ENCODE assay signal across 8 mouse cellular contexts in genomic region chr8:70868559-70869198, GRCm38 (mm10). TPM values are rescaled to one million over a fixed set of nuclear protein-coding genes. Genes with fewer than 3 reads are reported as not detected.
DNase-seq lines count a peak whose midpoint lies in the region; ATAC-seq and TF ChIP-seq lines count a peak whose summit lies in the region.

No protein-coding gene starts in this region.

- H3K27ac ChIP-seq in CH12.LX (ENCODE audit: insufficient read depth, low read depth): no peak overlapping the region
- H3K27ac ChIP-seq in forebrain, embryonic 15.5 days (replicated peaks): peak overlapping the region; percentile 67

- H3K4me2 ChIP-seq in CH12.LX (ENCODE audit: insufficient read depth, low read depth, poor library complexity, severe bottlenecking): no peak overlapping the region
- peak overlapping the region; percentile 19 for H3K4me2 ChIP-seq in forebrain, embryonic 15.5 days (replicated peaks)

- dilution Hi-C loops in CH12.LX (cut with MboI; ENCODE audit: extremely low pct_ligation_motif_present, extremely low pct_unique_long_range_greater_than_20kb, low sequenced_read_pairs): no loop called here

- in situ Hi-C loops in CH12.LX (cut with MboI; ENCODE audit: low pct_ligation_motif_present, low pct_unique_long_range_greater_than_20kb, low sequenced_read_pairs): no loop called here

- TF ChIP-seq POLR2A in CH12.LX (IDR thresholded peaks at IDR 0.05; ENCODE audit: low read depth, low read length): no peak

- no peak for TF ChIP-seq RAD21 in CH12.LX (IDR thresholded peaks at IDR 0.05; ENCODE audit: low read depth, low read length)

- peak in 1 of 2 experiments; percentile 29; a peak in 2 of 4 replicates for TF ChIP-seq CTCF in CH12.LX (conservative IDR thresholded peaks at IDR 0.05 in 1 of 2, IDR thresholded peaks at IDR 0.05 in 1 of 2; ENCODE audit: low read depth in 2 of 2, low read length in 2 of 2)

- intact Hi-C loops in gastrocnemius, postnatal 36 days (cut with DNase I): loop anchor here (1.0 kb wide), 1 partner anchor 24 kb away; no protein-coding TSS in a partner anchor

- no peak overlapping the region for H3K9ac ChIP-seq in CH12.LX (ENCODE audit: insufficient read depth, low read depth)
- peak overlapping the region; percentile 36 for H3K9ac ChIP-seq in forebrain, embryonic 15.5 days (replicated peaks)

- TF ChIP-seq EP300 in CH12.LX (IDR thresholded peaks at IDR 0.05; ENCODE audit: low read length): no peak

- WGBS in forebrain, embryonic 15.5 days: 17% methylated on average over 40 of the region's 40 CpGs

- H3K4me1 ChIP-seq in CH12.LX (ENCODE audit: control insufficient read depth in 1 of 2, insufficient read depth in 2 of 2): peaks cover 16 to 55% of the 10 kb centered on the region in 2 experiments
- peaks cover 63% of the 10 kb centered on the region for H3K4me1 ChIP-seq in forebrain, embryonic 15.5 days

- H3K4me3 ChIP-seq in CH12.LX (replicated peaks in 1 of 3; ENCODE audit: low read depth in 2 of 3, low read length in 2 of 3, poor library complexity in 1 of 3): no peak overlapping the region
- H3K4me3 ChIP-seq in forebrain, embryonic 15.5 days: no peak overlapping the region

- peaks cover 14% of the 10 kb centered on the region for H3K27me3 ChIP-seq in CH12.LX (replicated peaks)
- H3K27me3 ChIP-seq in forebrain, embryonic 15.5 days: no peaks in the 10 kb centered on the region

- peaks cover 14 to 44% of the 10 kb centered on the region in 2 experiments for H3K36me3 ChIP-seq in CH12.LX (replicated peaks in 1 of 2; ENCODE audit: control insufficient read depth in 1 of 2, insufficient read depth in 1 of 2, low read length in 1 of 2)
- H3K36me3 ChIP-seq in forebrain, embryonic 15.5 days: peaks cover 4% of the 10 kb centered on the region; the same call in 1 of the 2 replicates

- DNase-seq in CH12.LX (ENCODE audit: extremely low read depth): peak; percentile 31
- peak; percentile 74 for DNase-seq in adrenal gland, postnatal 14 days
- DNase-seq in kidney, postnatal 14 days: peak; percentile 85
- peak; percentile 36 to 55 for DNase-seq in spleen, postnatal 14 days (ENCODE audit: low spot score in 2 of 2)
- DNase-seq in gastrocnemius, postnatal 36 days: no peak

- no peaks in the 10 kb centered on the region for H3K79me2 ChIP-seq in CH12.LX (replicated peaks; ENCODE audit: control insufficient read depth, extremely low read depth, insufficient read depth, poor library complexity, severe bottlenecking)

- ATAC-seq in forebrain, embryonic 15.5 days (replicated peaks): no peak
- peak; percentile 48 for ATAC-seq in megakaryocyte, adult 5-6 weeks (ENCODE audit: poor library complexity, severe bottlenecking)
- no peak for ATAC-seq in frontal cortex, adult (ENCODE audit: low TSS enrichment)

- H3K9me3 ChIP-seq in CH12.LX (replicated peaks; ENCODE audit: low read length): no peaks in the 10 kb centered on the region
- no peaks in the 10 kb centered on the region for H3K9me3 ChIP-seq in forebrain, embryonic 15.5 days

TF ChIP-seq in CH12.LX, 34 proteins besides CTCF, POLR2A, EP300 and RAD21:
- TF ChIP-seq MAX (IDR thresholded peaks at IDR 0.05; ENCODE audit: low read length): no peak
- no peak for TF ChIP-seq ZMIZ1 (IDR thresholded peaks at IDR 0.05; ENCODE audit: low read depth, low read length)
- TF ChIP-seq TBP (conservative IDR thresholded peaks at IDR 0.05; ENCODE audit: low read depth, low read length): no peak
- TF ChIP-seq ETS1 (conservative IDR thresholded peaks at IDR 0.05; ENCODE audit: low read depth, low read length): no peak
- no peak for TF ChIP-seq UBTF (IDR thresholded peaks at IDR 0.05; ENCODE audit: low read depth, low read length)
- TF ChIP-seq NELFE (IDR thresholded peaks at IDR 0.05; ENCODE audit: low read depth, low read length): no peak
- TF ChIP-seq USF1 (IDR thresholded peaks at IDR 0.05; ENCODE audit: low read depth, low read length): no peak
- TF ChIP-seq ELF1 (IDR thresholded peaks at IDR 0.05; ENCODE audit: low read depth, low read length): no peak
- no peak for TF ChIP-seq JUND (conservative IDR thresholded peaks at IDR 0.05; ENCODE audit: low read depth, low read length)
- TF ChIP-seq TCF12 (IDR thresholded peaks at IDR 0.05; ENCODE audit: low read depth, low read length): no peak
- no peak for TF ChIP-seq JUN (IDR thresholded peaks at IDR 0.05; ENCODE audit: insufficient read depth, low read depth, low read length)
- no peak for TF ChIP-seq ZC3H11A (IDR thresholded peaks at IDR 0.05; ENCODE audit: low read depth, low read length)
- no peak for TF ChIP-seq HCFC1 (IDR thresholded peaks at IDR 0.05; ENCODE audit: low read depth, low read length)
- TF ChIP-seq NRF1 (IDR thresholded peaks at IDR 0.05; ENCODE audit: low read depth, low read length): no peak
- TF ChIP-seq ZNF384 (IDR thresholded peaks at IDR 0.05; ENCODE audit: low read depth, low read length): no peak
- no peak for TF ChIP-seq USF2 (conservative IDR thresholded peaks at IDR 0.05; ENCODE audit: low read depth, low read length)
- no peak for TF ChIP-seq MAZ (IDR thresholded peaks at IDR 0.05; ENCODE audit: low read depth, low read length)
- TF ChIP-seq GABPA (IDR thresholded peaks at IDR 0.05; ENCODE audit: insufficient replicate concordance, low read depth, low read length): no peak
- TF ChIP-seq E2F4 (IDR thresholded peaks at IDR 0.05; ENCODE audit: insufficient replicate concordance, low read depth, low read length): no peak
- no peak for TF ChIP-seq BHLHE40 (IDR thresholded peaks at IDR 0.05; ENCODE audit: low read depth, low read length)

RNA-seq across cellular contexts. Expression of gene Ccdc124, which starts 5.1 kb away (rescaled TPM):
- total RNA-seq in CH12.LX (2012; rRNA removed) (58.7 and 62.9 TPM in 2 replicates), CH12.LX (2014; rRNA removed) (29.2 and 36.2 TPM in 2 replicates)
- 82.0 and 113 TPM in 2 replicates for polyA plus RNA-seq in CH12.LX (2012; ENCODE audit: insufficient read length, low read depth)
- 52.2 and 52.9 TPM in 2 replicates for total RNA-seq in adrenal gland, postnatal 14 days (2021)
- 160 and 166 TPM in 2 replicates for polyA plus RNA-seq in forebrain, embryonic 15.5 days (2015; fragmentation: Nextera tagmentation; extraction: Ambion mirVana)
- 32.7 and 38.9 TPM in 2 replicates for total RNA-seq in megakaryocyte, adult 5-6 weeks (2015)
- 36.8 and 47.6 TPM in 2 replicates for total RNA-seq in megakaryocyte, adult 5-6 weeks (2017)
- 10 to 100 TPM; 56.2 to 64.3 TPM for total RNA-seq in gastrocnemius, postnatal 36 days (2021)

RNA-seq across cellular contexts. Expression of gene Kcnn1, which starts 5.6 kb away (rescaled TPM):
- 0.13 and 0.21 TPM in 2 replicates for total RNA-seq in CH12.LX (2012; rRNA removed)
- not detected in 2 replicates for total RNA-seq in CH12.LX (2014; rRNA removed)
- not detected in 2 replicates for polyA plus RNA-seq in CH12.LX (2012; ENCODE audit: insufficient read length, low read depth)
- total RNA-seq in adrenal gland, postnatal 14 days (2021): 2.9 and 3.8 TPM in 2 replicates
- 12.4 and 14.3 TPM in 2 replicates for polyA plus RNA-seq in forebrain, embryonic 15.5 days (2015; fragmentation: Nextera tagmentation; extraction: Ambion mirVana)
- total RNA-seq in megakaryocyte, adult 5-6 weeks (2015): not detected in 2 replicates
- 0.33 TPM in 1 of 2 replicates, not detected in the other for total RNA-seq in megakaryocyte, adult 5-6 weeks (2017)
- 10 to 100 TPM; 12.8 to 18.3 TPM for total RNA-seq in gastrocnemius, postnatal 36 days (2021)

RNA-seq across cellular contexts. Expression of gene Slc5a5, which starts 23.9 kb away (rescaled TPM):
- total RNA-seq in CH12.LX (2012; rRNA removed) (0.04 and 0.21 TPM in 2 replicates), CH12.LX (2014; rRNA removed) (0.16 TPM in 1 of 2 replicates, not detected in the other)
- polyA plus RNA-seq in CH12.LX (2012; ENCODE audit: insufficient read length, low read depth): 0.26 and 0.41 TPM in 2 replicates
- 0.30 TPM in 1 of 2 replicates, not detected in the other for total RNA-seq in adrenal gland, postnatal 14 days (2021)
- polyA plus RNA-seq in forebrain, embryonic 15.5 days (2015; fragmentation: Nextera tagmentation; extraction: Ambion mirVana): 1.4 and 1.6 TPM in 2 replicates
- total RNA-seq in megakaryocyte, adult 5-6 weeks (2015): 0.07 TPM in 1 of 2 replicates, not detected in the other
- not detected in 2 replicates for total RNA-seq in megakaryocyte, adult 5-6 weeks (2017)
- total RNA-seq in gastrocnemius, postnatal 36 days (2021): under 1 TPM in 1 of 2 experiments, not detected in 1; 0.10 TPM

RNA-seq across cellular contexts. Expression of gene Rpl18a, which starts 28.5 kb away (rescaled TPM):
- total RNA-seq in CH12.LX (2012; rRNA removed): 4,693 and 5,917 TPM in 2 replicates
- total RNA-seq in CH12.LX (2014; rRNA removed): 1,807 and 2,035 TPM in 2 replicates
- polyA plus RNA-seq in CH12.LX (2012; ENCODE audit: insufficient read length, low read depth): 3,837 and 4,364 TPM in 2 replicates
- total RNA-seq in adrenal gland, postnatal 14 days (2021): 1,399 and 1,708 TPM in 2 replicates
- 2,771 and 2,787 TPM in 2 replicates for polyA plus RNA-seq in forebrain, embryonic 15.5 days (2015; fragmentation: Nextera tagmentation; extraction: Ambion mirVana)
- 5,087 and 5,550 TPM in 2 replicates for total RNA-seq in megakaryocyte, adult 5-6 weeks (2015)
- 1,590 and 1,750 TPM in 2 replicates for total RNA-seq in megakaryocyte, adult 5-6 weeks (2017)
- total RNA-seq in gastrocnemius, postnatal 36 days (2021): 100 to 1,000 TPM; 802 to 969 TPM

RNA-seq across cellular contexts. Expression of gene Arrdc2, which starts 29.2 kb away (rescaled TPM):
- 7.2 and 8.0 TPM in 2 replicates for total RNA-seq in CH12.LX (2012; rRNA removed)
- 5.6 and 8.8 TPM in 2 replicates for total RNA-seq in CH12.LX (2014; rRNA removed)
- 4.3 and 6.1 TPM in 2 replicates for polyA plus RNA-seq in CH12.LX (2012; ENCODE audit: insufficient read length, low read depth)
- 12.5 and 15.8 TPM in 2 replicates for total RNA-seq in adrenal gland, postnatal 14 days (2021)
- 9.0 and 9.6 TPM in 2 replicates for polyA plus RNA-seq in forebrain, embryonic 15.5 days (2015; fragmentation: Nextera tagmentation; extraction: Ambion mirVana)
- total RNA-seq in megakaryocyte, adult 5-6 weeks (2015): 9.0 and 11.0 TPM in 2 replicates
- total RNA-seq in megakaryocyte, adult 5-6 weeks (2017): 10.5 and 11.1 TPM in 2 replicates
- total RNA-seq in gastrocnemius, postnatal 36 days (2021): 10 to 100 TPM; 47.9 to 92.8 TPM

Comparison
In these comparisons a context has a peak if more than half of its experiments do, and no peak if none do; other contexts are left out.
1. DNase-seq: peak in CH12.LX (single experiment), adrenal gland, postnatal 14 days (single experiment), kidney, postnatal 14 days (single experiment) and spleen, postnatal 14 days (2 of 2); none in gastrocnemius, postnatal 36 days (0 of 2).